Mouse (Mus musculus): ENCODE data around the gene Rhbdd3. TPM values are rescaled to one million over a fixed set of nuclear protein-coding genes. Genes with fewer than 3 reads are reported as not detected.

Rhbdd3 gene
- polyA plus RNA-seq, 2 experiments: 11.0 to 11.1 TPM

DNA sequence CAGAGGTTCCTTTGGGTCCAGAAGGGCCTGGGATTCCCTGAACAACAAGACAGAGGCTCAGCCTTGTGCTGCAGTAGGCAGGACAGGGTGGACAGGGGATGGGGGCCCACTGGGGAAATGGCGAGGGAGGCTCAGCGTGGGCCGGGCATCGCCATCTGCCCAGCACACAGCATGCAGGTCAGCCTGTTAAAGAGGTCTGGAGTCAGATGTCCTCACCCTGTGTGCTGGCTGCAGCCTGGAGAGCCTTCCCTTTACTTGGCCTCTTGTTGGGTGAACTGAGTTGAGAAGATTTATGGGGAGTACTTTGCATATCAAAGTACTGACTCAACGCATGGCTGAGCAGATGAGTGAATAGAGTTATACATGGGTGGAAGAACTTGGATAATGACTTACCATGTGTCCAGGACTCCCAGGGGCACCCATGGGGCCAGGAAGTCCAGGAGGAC, 30.3 kb downstream of the Rhbdd3 start:
- no peaks in the 10 kb centered on the region for H3K36me3 ChIP-seq (replicated peaks; ENCODE audit: control insufficient read depth, insufficient read depth, low read depth)
- no peaks in the 10 kb centered on the region for H3K27me3 ChIP-seq (ENCODE audit: control insufficient read depth, insufficient read depth, low read length)
- DNase-seq (ENCODE audit: low read depth in 3 of 3, low spot score in 3 of 3): no peak
- H3K9ac ChIP-seq (replicated peaks): no peak overlapping the region
- H3K27ac ChIP-seq: no peak overlapping the region
- TF ChIP-seq CTCF (IDR thresholded peaks at IDR 0.05; ENCODE audit: low read depth) (no peak), EP300 (IDR thresholded peaks at IDR 0.05; ENCODE audit: low read depth) (no peak)
- no peaks in the 10 kb centered on the region for H3K9me3 ChIP-seq (ENCODE audit: control insufficient read depth, low read length)
- 68% methylated on average over 5 of the region's 5 CpGs for WGBS (ENCODE audit: insufficient replicate concordance)
- no peak for ATAC-seq (ENCODE audit: insufficient read depth)
- H3K4me1 ChIP-seq (replicated peaks; ENCODE audit: control insufficient read depth in 2 of 2, insufficient read depth in 2 of 2, low read length in 1 of 2): no peaks in the 10 kb centered on the region
- no peak overlapping the region for H3K4me3 ChIP-seq (ENCODE audit: insufficient read depth in 1 of 2, low read depth in 2 of 2, low read length in 2 of 2)
- no peak overlapping the region for H3K4me2 ChIP-seq (ENCODE audit: low read depth)

- WGBS (ENCODE audit: insufficient replicate concordance): 45% methylated on average over 4 of the region's 4 CpGs
- Histone ChIP-seq H3K4me3 (ENCODE audit: insufficient read depth in 1 of 2, low read depth in 2 of 2, low read length in 2 of 2) (no peak overlapping the region), H3K27me3 (ENCODE audit: control insufficient read depth, insufficient read depth, low read length) (no peaks in the 10 kb centered on the region), H3K4me2 (ENCODE audit: low read depth) (no peak overlapping the region), H3K27ac (no peak overlapping the region), H3K9me3 (ENCODE audit: control insufficient read depth, low read length) (no peaks in the 10 kb centered on the region), H3K36me3 (replicated peaks; ENCODE audit: control insufficient read depth, insufficient read depth, low read depth) (no peaks in the 10 kb centered on the region), H3K4me1 (replicated peaks; ENCODE audit: control insufficient read depth in 2 of 2, insufficient read depth in 2 of 2, low read length in 1 of 2) (no peaks in the 10 kb centered on the region), H3K9ac (replicated peaks) (no peak overlapping the region)
- DNase-seq (ENCODE audit: low read depth in 3 of 3, low spot score in 3 of 3): no peak
- TF ChIP-seq CTCF (IDR thresholded peaks at IDR 0.05; ENCODE audit: low read depth) (no peak), EP300 (IDR thresholded peaks at IDR 0.05; ENCODE audit: low read depth) (no peak)
- no peak for ATAC-seq (ENCODE audit: insufficient read depth)
These were observed 31.5 kb downstream of the Rhbdd3 start for GRCm38 (mm10) chr11:5130111-5130665.

DNA sequence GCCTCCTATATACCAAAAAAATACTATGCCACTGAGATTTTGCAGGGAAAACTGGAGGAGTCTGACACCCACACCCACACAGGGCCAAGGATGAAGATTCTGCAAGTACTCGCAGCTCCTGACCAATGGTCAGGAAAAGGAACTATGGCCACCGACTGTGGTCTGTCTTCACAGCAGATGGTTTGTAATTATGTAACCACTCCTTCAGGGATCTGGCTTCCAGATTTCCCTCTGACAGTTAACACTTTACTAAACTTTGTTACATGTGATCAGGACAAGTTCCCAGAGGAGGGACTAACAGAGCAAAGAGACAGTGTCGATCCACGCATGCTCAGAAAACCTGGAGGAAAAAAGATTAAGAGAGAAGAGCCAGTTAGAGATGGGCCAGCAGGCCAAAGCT, 34.0 kb downstream of the Rhbdd3 start:
- no peak for TF ChIP-seq EP300 (IDR thresholded peaks at IDR 0.05; ENCODE audit: low read depth)
- TF ChIP-seq CTCF (IDR thresholded peaks at IDR 0.05; ENCODE audit: low read depth): no peak

DNA sequence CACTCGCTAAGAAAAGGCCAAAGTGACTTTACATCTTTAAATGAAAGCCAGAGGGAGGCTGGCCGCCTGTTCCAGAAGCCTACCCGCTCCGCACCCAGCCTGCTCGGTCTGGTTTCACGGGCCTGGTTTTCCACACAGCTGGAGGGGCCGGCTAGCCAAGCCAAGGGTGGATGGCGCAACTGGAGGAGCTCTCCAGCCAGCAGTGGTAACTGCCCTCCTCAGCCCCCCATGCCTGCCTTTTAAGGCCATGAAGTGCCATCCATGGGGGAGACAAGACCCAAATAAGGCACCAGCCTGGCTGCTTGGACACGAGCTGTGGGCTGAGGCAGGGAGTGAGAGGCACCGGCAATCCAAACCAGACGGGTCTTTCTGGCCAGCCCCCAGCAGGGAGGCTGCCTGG, 37.2 kb downstream of the Rhbdd3 start:
- TF ChIP-seq EP300 (IDR thresholded peaks at IDR 0.05; ENCODE audit: low read depth) (no peak), CTCF (IDR thresholded peaks at IDR 0.05; ENCODE audit: low read depth) (no peak)
- peaks cover 0 to 8% of the 10 kb centered on the region in 2 experiments; a peak in 2 of 4 replicates for H3K4me1 ChIP-seq (replicated peaks; ENCODE audit: control insufficient read depth in 2 of 2, insufficient read depth in 2 of 2, low read length in 1 of 2)
- no peaks in the 10 kb centered on the region for H3K9me3 ChIP-seq (ENCODE audit: control insufficient read depth, low read length)
- no peak overlapping the region for H3K4me2 ChIP-seq (ENCODE audit: low read depth)
- no peak overlapping the region for H3K9ac ChIP-seq (replicated peaks)
- H3K27ac ChIP-seq: no peak overlapping the region
- H3K4me3 ChIP-seq (ENCODE audit: insufficient read depth in 1 of 2, low read depth in 2 of 2, low read length in 2 of 2): no peak overlapping the region
- no peak for DNase-seq (ENCODE audit: low read depth in 3 of 3, low spot score in 3 of 3)
- no peaks in the 10 kb centered on the region for H3K27me3 ChIP-seq (ENCODE audit: control insufficient read depth, insufficient read depth, low read length)
- no peak for ATAC-seq (ENCODE audit: insufficient read depth)
- no peaks in the 10 kb centered on the region for H3K36me3 ChIP-seq (replicated peaks; ENCODE audit: control insufficient read depth, insufficient read depth, low read depth)
- 69% methylated on average over 11 of the region's 11 CpGs for WGBS (ENCODE audit: insufficient replicate concordance)

More for the DNA sequence above, 34.0 kb downstream of the Rhbdd3 start:
- H3K27ac ChIP-seq: no peak overlapping the region
- WGBS (ENCODE audit: insufficient replicate concordance): 58% methylated on average over 4 of the region's 4 CpGs
- ATAC-seq (ENCODE audit: insufficient read depth) (no peak), DNase-seq (ENCODE audit: low read depth in 3 of 3, low spot score in 3 of 3) (no peak)
- H3K4me1 ChIP-seq (replicated peaks; ENCODE audit: control insufficient read depth in 2 of 2, insufficient read depth in 2 of 2, low read length in 1 of 2): no peaks in the 10 kb centered on the region
- no peak overlapping the region for H3K9ac ChIP-seq (replicated peaks)
- H3K9me3 ChIP-seq (ENCODE audit: control insufficient read depth, low read length): no peaks in the 10 kb centered on the region
- H3K4me2 ChIP-seq (ENCODE audit: low read depth): no peak overlapping the region
- no peaks in the 10 kb centered on the region for H3K27me3 ChIP-seq (ENCODE audit: control insufficient read depth, insufficient read depth, low read length)
- no peaks in the 10 kb centered on the region for H3K36me3 ChIP-seq (replicated peaks; ENCODE audit: control insufficient read depth, insufficient read depth, low read depth)
- no peak overlapping the region for H3K4me3 ChIP-seq (ENCODE audit: insufficient read depth in 1 of 2, low read depth in 2 of 2, low read length in 2 of 2)

GRCm38 (mm10) chr11:5138642-5139041, 39.9 kb downstream of the Rhbdd3 start:
- Histone ChIP-seq H3K27ac (no peak overlapping the region), H3K4me2 (ENCODE audit: low read depth) (no peak overlapping the region), H3K27me3 (ENCODE audit: control insufficient read depth, insufficient read depth, low read length) (no peaks in the 10 kb centered on the region), H3K9ac (replicated peaks) (no peak overlapping the region), H3K9me3 (ENCODE audit: control insufficient read depth, low read length) (no peaks in the 10 kb centered on the region), H3K4me1 (replicated peaks; ENCODE audit: control insufficient read depth in 2 of 2, insufficient read depth in 2 of 2, low read length in 1 of 2) (peaks cover 0 to 11% of the 10 kb centered on the region in 2 experiments; a peak in 2 of 4 replicates), H3K36me3 (replicated peaks; ENCODE audit: control insufficient read depth, insufficient read depth, low read depth) (no peaks in the 10 kb centered on the region), H3K4me3 (ENCODE audit: insufficient read depth in 1 of 2, low read depth in 2 of 2, low read length in 2 of 2) (no peak overlapping the region)
- DNase-seq (ENCODE audit: low read depth in 3 of 3, low spot score in 3 of 3) (no peak), ATAC-seq (ENCODE audit: insufficient read depth) (no peak)
- TF ChIP-seq EP300 (IDR thresholded peaks at IDR 0.05; ENCODE audit: low read depth): no peak
- TF ChIP-seq CTCF (IDR thresholded peaks at IDR 0.05; ENCODE audit: low read depth): no peak
- 53% methylated on average over 2 of the region's 2 CpGs for WGBS (ENCODE audit: insufficient replicate concordance)
